Mouse (Mus musculus) adrenal gland (tissue): Measurements from ENCODE around the gene D430041D05Rik.

ENCODE experiments used
- intact Hi-C: fragments of 180-260 bp; cut with DNase I; formaldehyde crosslinking; loops from one replicate; pipeline ENCODE4 v1.15.1; 2025
- long read RNA-seq, 2 experiments: library from polyadenylated mRNA; unstranded; transcript quantifications; one replicate each; pipeline ENCODE4 v2.0.0; 2020; ENCODE audit warnings: borderline replicate concordance in 1 of 2; ENCODE audit not compliant: insufficient replicate concordance in 1 of 2

Gene D430041D05Rik
- long read RNA-seq, experiment 1, partial matches to known transcripts: 0 of 4 reads
- long read RNA-seq, experiment 1, other reads (novel, unspliced or antisense): 4 of 4 reads
- long read RNA-seq, experiment 2, partial matches to known transcripts: 1 of 4 reads
- long read RNA-seq, experiment 2, other reads (novel, unspliced or antisense): 3 of 4 reads

DNA sequence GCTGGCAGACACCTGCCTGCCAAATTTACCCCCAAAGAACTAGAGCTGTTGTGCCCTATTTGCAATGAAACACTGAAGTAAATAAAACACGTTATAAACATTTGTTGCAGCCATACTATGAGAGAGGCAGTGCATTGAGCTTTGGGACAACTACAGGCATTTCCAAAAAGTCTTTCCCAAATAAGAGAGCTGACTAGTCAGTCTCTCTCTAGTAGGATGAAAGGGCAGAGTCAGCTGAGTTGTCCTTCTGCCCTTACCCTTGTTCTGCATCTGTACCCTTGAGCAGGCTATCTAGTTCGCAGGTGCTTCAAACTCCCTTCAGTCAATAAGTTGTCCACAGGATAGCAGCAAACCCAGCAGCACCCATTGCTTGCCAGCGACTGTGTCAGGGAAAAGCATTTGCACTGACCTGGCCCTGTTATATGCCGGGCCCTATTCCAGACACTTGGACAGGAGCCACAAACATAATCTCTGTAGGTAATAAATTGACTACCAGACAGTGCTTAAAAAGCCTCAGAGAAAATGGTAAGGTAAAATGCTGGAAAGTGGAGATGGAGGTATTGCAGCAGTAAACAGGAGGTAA, at the start of gene D430041D05Rik:
TSS of gene D430041D05Rik (minus strand) at position 51 of the 583 bp plus-strand sequence.
- intact Hi-C loops: no loop called here

DNA sequence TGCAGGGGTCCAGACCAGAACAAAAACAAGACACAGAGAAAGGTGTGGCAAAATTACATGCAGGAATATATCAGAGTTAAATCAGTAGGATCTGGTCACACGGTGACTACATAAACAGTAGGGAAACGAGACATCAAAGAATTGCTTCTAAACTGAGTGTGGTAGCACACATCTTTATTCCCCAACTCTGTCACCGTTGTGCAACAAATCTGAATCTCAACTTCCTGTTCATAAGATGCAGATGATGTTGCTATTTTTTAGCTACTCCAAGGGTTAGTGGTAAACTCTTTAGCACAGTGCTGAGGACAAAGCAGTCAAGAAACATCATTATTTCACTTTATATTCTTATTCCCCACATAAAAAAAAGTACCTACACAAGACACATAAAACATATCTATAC, 49.2 kb upstream of the D430041D05Rik start:
- intact Hi-C loops: no loop called here

DNA sequence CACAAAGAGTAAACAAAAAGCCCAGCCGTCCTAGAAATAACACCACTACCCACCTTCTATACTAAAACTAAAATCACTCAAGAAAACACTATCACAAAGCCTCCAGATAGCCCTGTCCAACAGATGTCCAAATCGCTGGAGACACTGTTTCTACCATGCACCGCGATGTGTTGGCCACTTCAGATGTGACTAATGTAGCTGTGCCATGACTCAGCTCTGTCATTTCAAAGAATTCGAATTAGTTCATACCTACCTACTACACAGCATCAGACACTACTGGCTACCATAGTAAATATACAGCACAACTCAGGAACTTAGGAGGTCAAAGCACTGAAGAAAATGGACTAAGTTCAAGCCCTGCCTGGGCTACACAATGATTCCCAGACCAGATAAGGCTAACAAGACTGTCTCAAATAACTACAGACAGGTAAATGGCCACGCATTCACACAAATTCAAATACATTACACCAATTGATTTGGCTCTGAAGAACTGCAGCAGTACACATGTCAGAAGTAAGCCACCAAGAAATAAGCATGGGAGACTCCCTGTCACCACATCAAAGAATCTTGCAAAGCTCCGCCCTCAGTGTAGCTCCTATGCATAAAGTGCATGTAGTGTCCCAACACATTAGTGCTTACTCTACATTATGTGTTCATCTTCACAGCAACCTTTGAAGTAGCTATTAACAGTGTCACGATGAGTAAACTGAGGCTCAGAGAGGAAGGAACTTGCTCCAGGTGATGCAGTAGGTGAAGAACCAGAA, 47.9 kb upstream of the D430041D05Rik start:
- intact Hi-C loops: no loop called here

DNA sequence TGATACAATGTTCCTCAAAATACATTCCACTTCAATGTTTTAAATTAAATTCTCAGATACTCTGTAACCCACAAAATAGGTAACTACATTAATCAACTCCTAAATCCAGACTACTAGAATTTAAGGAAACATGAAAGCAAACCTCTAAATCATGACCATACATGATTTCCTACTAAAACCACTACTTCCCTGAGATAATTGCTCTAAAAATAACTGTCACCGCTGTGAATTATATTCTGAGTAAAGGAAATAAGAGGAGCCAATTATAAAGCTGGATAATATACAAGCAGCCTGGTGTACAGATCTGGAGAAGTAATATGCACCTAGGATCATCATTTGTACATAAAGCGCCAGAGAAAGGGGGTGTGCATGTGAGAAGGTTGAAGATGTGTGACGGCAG, 46.3 kb upstream of the D430041D05Rik start:
- intact Hi-C loops: no loop called here

DNA sequence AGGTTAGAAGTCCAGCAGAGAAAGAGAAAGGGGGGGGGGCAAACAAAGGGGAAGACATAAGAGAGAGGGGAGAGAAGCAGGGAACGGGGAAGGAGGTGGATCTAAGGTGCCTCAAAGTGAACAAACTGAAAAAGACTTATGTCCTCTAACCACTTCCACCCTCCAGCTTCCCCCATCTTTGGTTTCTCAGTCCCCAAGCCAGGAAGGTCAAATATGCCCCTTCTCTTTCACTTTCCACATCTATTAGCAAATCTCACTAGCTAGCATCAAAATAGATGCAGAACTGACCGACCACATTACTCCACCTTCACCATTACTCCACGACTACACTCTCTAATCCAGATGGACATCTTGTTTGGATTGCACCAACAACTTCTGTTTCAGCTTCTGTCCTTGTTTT, 39.9 kb upstream of the D430041D05Rik start:
- intact Hi-C loops: no loop called here

DNA sequence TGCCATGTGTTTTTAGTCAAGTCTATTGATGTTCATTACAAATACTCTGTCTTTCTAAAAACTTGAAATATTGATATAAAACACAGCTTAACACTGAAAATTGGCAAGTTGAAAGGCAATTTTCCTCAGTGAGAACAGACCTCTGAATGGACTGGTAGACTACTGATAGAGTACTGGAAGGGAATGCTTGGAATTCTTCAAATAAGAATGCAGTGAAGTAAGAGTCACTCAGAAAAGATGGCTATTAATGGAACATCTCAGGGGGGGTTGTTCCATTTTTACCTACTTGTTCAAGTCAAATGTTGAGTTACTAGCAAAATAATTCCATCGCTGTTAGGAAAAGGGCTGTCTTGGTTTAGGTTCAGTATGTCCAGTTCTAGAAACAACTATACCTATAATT, 38.4 kb upstream of the D430041D05Rik start:
- intact Hi-C loops: loop anchor here (5.0 kb wide), 1 partner anchor 43 kb away; the partner anchor contains the start of gene Hipk3

DNA sequence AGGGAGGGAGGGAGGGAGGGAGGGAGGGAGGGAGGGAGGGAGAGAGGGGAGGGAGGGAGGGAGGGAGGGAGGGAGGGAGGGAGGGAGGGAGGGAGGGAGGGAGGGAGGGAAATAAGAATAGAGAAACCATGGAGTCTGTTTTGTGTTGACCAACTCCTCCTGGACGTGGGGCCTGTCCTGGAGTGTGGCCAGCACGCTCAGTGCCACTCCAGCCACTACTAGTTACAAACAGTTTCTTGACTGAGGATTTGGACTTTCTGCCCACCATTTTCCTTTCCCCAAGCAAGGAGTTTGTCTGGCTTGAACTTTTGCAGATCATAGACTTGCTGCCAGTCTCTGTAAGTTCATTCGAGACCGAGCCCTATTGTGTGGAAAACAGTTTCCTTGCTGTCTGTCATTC, 37.4 kb upstream of the D430041D05Rik start:
- intact Hi-C loops: loop anchor here (5.0 kb wide), 1 partner anchor 44 kb away; the partner anchor contains the start of gene Hipk3

DNA sequence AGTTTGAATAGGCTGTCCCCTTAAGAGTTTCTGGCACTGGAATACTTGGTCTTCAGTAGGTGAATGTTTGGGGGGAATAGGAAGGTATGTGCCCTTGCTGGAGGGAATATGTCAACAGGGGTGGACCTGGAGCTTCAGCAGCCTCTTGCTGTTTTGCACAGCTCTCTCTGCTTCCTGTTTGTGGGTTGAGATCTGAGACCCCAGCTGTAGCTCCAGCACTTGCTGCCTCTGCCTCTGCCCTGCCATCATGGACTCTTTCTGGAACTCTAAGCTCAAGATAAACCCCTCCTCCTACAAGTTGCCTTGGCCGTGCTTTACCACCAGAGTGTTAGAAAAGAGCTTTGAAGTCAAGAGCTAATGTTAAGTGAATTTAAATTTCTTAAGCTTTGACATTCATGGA, 35.2 kb upstream of the D430041D05Rik start:
- intact Hi-C loops: loop anchor here (5.0 kb wide), 1 partner anchor 46 kb away; the partner anchor contains the start of gene Hipk3

DNA sequence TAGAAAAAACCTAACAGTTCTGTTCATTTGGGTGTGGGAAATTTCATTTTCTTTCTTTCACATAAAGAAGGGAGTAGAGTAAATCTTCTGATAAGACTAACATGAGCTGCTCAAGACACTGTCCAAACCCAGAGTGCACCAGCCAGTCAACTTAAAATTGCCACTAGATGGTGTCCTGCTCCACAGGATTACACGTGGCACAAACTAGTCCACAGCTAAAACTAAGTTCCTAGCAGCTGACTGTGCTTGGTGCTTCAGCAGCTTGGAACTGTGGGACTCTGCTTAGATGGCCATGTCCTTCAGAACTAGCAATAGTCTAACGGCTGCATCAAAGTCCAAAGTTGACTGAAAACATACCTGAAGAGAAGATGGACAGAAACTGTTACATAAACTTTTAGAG, 34.0 kb upstream of the D430041D05Rik start:
- intact Hi-C loops: loop anchor here (5.0 kb wide), 2 partner anchors 48 to 138 kb away; partner anchors contain the start of gene Hipk3

DNA sequence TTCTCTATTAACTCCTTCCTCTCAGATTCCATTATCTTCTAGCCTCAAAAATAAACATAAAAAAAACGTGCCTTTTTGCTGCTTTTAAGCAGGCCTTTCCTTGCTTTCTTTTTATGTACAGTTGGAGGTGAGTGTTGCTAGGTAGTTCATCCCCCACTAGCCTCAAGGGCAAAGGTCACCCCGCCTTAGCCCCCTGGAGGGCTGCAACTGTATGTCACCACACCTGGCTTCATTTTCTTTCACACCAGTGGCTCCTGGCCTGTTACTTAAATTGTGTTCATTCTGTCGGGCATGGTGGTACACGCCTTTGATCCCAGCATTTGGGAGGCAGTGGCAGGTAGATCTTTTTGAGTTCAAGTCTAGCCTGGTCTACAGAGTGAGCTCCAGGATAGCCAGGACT, 31.5 kb upstream of the D430041D05Rik start:
- intact Hi-C loops: loop anchor here (5.0 kb wide), 1 partner anchor 140 kb away; no protein-coding TSS in a partner anchor

DNA sequence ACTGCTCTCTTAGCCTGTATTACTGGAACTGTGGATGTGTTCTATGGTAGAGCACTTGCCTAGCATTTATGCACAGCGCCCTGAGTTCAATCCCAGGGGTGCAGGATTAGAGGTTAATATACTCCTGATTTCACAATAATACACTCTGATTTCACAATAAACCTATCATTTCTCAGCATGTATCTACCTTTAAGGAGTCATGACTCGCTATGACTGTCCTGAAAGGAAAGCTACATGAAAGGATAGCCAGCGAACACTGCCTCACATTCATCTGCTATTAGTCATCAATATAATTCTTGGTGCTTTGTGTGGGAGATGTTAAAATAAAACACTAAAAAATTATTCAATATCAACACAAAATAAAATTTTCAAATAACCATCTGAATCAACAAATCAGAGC, 25.4 kb upstream of the D430041D05Rik start:
- intact Hi-C loops: loop anchor here (10.0 kb wide), 1 partner anchor 381 kb away; no protein-coding TSS in a partner anchor

DNA sequence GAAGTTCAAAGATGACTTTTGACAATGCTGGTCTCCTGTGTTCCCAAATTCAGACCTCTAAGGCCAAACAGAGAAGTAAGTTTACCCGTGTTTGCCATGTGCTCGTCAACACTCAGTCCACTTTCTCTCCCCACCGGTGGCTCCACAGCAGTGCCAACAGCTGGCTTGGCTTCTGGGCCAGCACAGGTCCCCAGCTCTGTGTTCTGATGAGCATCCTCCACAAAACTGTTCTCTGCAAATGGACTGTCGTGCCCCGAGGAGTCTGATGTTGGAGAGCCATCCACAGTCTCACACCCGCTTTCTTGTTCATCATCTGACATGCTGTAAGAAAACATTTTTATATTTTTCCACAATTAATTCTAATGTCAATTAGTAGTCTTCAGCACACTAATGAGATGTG, 20.3 kb upstream of the D430041D05Rik start:
- intact Hi-C loops: loop anchor here (10.0 kb wide), 1 partner anchor 376 kb away; no protein-coding TSS in a partner anchor

DNA sequence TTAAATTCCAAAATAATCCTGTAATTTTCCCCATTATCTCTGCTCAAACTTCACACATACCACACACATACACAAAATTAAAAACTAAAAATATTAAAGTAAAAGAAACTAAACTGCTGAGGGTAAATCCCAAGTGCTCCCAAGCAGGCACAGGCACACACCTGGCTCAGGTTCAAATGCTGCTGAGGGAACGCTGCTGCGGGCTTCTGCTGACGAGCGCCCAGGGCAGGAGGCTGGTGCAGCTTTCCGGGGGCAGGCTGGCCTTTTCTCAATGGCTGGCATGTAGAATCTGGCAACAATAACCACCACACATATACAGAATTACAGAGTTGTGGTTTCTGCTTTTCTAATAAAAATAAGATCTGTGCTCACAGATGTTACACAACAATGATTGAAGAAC, 19.8 kb upstream of the D430041D05Rik start:
- intact Hi-C loops: loop anchor here (10.0 kb wide), 1 partner anchor 376 kb away; no protein-coding TSS in a partner anchor

DNA sequence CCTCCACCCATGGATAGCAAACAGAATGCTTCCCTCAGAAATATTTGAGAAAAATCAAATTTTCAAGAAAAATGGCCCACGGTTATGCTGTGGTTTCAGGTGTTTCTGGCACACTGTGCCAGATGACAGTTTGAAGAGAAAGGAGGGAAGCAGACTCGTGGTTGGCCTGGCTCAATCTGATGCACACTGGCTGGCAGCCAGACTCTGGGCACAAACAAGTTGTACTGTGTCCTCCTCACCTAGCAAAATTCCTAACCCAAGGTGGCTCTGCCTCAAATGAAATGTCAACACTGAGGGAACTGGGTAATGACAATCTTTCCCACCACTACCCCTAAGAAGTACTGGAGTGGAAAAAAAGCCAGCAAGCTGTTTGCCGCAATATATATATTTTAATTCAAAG, 15.3 kb upstream of the D430041D05Rik start:
- intact Hi-C loops: loop anchor here (10.0 kb wide), 1 partner anchor 391 kb away; no protein-coding TSS in a partner anchor

DNA sequence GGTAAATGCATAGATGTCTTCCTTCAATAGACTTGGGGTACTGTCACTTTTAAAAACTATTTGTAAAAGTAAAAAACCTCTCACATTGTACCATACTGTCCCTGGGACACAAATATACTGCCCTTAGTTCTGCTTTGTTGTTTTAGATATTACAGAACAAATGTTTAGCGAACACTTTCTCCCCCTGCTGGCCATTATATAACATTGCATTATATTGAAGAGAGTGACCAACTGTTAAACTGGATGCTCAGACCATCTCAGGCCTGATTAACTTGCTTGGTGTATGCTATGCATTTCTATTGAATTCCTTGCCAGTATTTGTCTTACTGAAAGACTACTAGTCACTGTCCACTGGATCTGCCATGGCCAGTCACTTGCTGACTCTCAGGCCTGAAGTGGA, 11.4 kb upstream of the D430041D05Rik start:
- intact Hi-C loops: loop anchor here (1.0 to 10.0 kb wide), 2 partner anchors 288 to 387 kb away; no protein-coding TSS in a partner anchor

DNA sequence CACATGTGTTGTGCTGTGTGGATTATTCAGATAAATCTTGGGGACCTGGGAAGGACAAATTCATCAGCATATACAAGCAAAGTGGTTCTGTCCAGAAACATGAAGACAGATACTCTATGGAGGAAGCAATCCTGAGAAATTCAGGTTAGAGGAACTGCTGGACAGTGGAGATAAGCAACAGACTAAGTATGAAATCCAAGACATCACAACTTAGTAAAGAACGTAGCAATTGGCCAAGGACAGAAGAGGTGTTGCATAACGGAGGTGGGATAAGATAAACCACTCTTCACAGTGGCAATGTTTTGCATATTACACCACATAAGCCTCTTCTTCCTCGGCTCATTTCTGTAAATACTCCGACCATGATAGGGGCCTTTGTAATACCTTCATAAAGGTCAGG, 10.0 kb upstream of the D430041D05Rik start:
- intact Hi-C loops: loop anchor here (10.0 kb wide), 1 partner anchor 386 kb away; no protein-coding TSS in a partner anchor

DNA sequence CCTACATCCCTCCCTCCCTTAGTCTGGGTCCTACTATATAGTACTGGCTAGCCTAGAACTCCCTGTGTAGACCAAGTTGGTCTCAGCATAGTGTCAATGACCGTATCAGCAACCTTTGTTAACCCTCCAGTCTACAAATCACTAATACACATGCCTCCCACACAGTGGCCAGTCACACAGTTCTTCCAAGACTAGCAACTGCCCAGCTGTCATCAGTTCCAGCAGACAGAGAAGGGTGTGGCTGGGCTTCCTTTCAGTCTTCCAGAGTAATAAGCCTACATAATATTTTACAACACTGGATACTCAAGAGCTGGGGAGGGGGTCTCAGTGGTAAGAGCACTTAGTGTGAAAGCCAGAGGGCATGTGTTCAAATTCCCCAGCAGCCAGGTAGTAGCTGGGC, 9.2 kb upstream of the D430041D05Rik start:
- intact Hi-C loops: loop anchor here (10.0 kb wide), 1 partner anchor 385 kb away; no protein-coding TSS in a partner anchor

DNA sequence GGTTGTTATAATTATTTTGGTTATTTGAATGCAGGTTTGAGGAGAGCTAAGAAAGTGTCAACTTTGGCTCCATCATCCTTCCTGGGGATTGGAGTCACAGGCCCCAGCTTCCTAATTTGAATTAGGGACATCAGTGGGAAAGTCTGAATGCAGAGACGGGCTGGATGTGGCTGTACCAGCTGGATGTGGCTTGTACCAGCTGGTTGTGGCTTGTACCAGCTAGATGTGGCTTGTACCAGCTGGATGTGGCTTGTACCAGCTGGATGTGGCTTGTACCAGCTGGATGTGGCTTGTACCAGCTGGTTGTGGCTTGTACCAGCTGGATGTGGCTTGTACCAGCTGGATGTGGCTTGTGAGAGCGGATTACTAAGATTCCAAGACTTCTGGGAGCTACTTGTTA, 8.6 kb upstream of the D430041D05Rik start:
- intact Hi-C loops: no loop called here

DNA sequence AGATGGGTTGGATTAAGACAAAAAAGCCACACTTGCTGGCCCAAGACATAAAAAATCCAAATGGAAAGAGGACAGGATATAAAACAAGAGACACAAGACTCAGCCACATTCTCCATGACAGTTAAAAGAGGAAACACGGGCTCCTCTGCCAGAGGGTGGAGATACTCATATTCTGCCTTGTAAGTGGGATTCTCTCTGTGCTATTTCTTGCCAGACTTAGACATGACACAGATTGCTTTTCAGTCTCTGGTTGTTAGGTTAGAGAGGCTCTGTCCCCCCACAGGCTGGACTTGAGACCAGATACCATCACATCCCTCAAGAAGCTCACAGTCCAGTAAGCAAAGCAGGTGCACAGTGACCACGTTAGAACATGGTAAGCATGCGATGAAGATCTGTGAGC, 2.2 kb upstream of the D430041D05Rik start:
- intact Hi-C loops: no loop called here

DNA sequence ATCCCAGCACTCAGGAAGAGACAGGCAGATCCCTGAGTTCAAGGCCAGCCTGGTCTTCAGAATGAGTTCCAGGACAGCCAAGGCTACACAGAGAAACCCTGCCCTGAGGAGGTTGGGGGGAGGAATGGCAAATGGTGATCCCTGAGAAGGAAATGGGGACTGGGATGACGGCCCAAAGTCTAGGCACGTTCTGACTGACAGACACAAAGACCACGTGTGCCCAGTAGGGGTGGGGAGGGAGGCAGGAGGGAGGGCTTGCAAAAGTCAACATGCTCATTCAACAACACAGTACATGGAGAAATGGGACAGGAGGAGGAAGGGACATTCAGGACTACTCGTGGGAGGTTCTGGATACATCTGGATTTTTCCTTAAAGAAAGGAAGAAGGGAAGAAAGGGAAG, 1.7 kb upstream of the D430041D05Rik start:
- intact Hi-C loops: no loop called here

DNA sequence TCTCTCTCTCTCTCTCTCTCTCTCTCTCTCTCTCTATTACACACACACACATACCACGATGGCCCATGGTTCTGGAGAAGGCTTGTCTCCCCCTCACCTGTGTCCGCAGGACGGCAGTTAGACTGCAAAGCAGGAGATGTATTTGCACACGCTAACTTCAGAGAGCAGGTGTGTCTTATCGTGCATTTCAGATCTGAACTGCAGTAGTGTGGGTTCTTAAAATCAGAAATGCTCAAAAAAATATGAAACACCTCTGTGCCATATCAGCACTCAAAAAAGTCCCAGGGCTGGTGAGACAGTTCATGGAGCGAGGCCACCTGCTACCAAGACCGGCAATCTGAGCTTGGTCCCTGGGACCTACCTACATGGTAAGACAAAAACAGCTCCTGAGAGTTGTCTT, 993 bp upstream of the D430041D05Rik start:
- intact Hi-C loops: no loop called here
